In the genomic region with DNA sequence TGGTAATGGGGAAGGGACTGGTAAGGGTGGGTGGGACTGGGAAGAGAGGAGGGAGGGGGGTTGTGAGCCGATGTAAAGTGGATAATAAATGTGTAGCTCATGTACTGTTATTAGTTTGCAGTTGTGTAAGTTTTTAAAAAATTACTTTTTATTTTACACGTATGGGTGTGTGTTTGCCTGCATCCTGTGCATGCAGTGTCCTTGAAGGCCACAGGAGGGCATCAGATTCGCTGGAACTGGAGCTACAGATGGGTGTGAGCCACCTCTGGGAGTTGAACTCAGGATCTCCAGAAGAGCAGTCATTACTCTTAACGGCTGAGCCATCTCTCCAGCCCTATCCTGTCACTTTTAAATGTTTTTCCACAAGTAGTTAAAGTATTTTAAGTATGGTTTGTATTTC, we compare ENCODE assay signal across 10 mouse cellular contexts. TPM values are rescaled to one million over a fixed set of nuclear protein-coding genes. Genes with fewer than 3 reads are reported as not detected.
DNase-seq lines count a peak whose midpoint lies in the region; ATAC-seq and TF ChIP-seq lines count a peak whose summit lies in the region.
"Had no signal": no experiment of that assay in that cellular context is flagged by ENCODE, and none has a peak within 500 bp of the region (broad histone marks: within the 10 kb centered on the region; RNA-seq: fewer than 3 reads in every experiment).

No protein-coding gene starts in this region.

- H3K27me3 ChIP-seq in kidney, embryonic 15.5 days: no peaks in the 10 kb centered on the region
- H3K27me3 ChIP-seq in liver, postnatal 0 days (ENCODE audit: insufficient read depth, low read length): no peaks in the 10 kb centered on the region
- no peaks in the 10 kb centered on the region for H3K27me3 ChIP-seq in embryonic facial prominence, embryonic 10.5 days (replicated peaks; ENCODE audit: low read depth, poor library complexity, severe bottlenecking)
- H3K27me3 ChIP-seq: heart, embryonic 15.5 days; lung, embryonic 15.5 days had no signal

- peaks cover 23% of the 10 kb centered on the region for H3K4me1 ChIP-seq in kidney, embryonic 15.5 days
- peaks cover 29% of the 10 kb centered on the region for H3K4me1 ChIP-seq in liver, postnatal 0 days (ENCODE audit: insufficient read depth)
- H3K4me1 ChIP-seq in embryonic facial prominence, embryonic 10.5 days: peaks cover 30% of the 10 kb centered on the region

- peak; percentile 64 for TF ChIP-seq CTCF in liver, postnatal 0 days (IDR thresholded peaks at IDR 0.05; ENCODE audit: low read depth)

- H3K36me3 ChIP-seq in kidney, embryonic 15.5 days: peaks cover 8% of the 10 kb centered on the region; the same call in 1 of the 2 replicates
- no peaks in the 10 kb centered on the region for H3K36me3 ChIP-seq in liver, postnatal 0 days (replicated peaks; ENCODE audit: insufficient read depth, low read length)
- peaks cover 12% of the 10 kb centered on the region for H3K36me3 ChIP-seq in embryonic facial prominence, embryonic 10.5 days (replicated peaks)
- H3K36me3 ChIP-seq: heart, embryonic 15.5 days had no signal

- no peak for TF ChIP-seq EP300 in liver, postnatal 0 days (IDR thresholded peaks at IDR 0.05; ENCODE audit: low read depth)

- ATAC-seq in kidney, embryonic 15.5 days (replicated peaks; ENCODE audit: low FRiP score): no peak
- ATAC-seq in liver, postnatal 0 days: no peak

- no peak overlapping the region for H3K4me3 ChIP-seq in kidney, embryonic 15.5 days (replicated peaks)
- H3K4me3 ChIP-seq in liver, postnatal 0 days (ENCODE audit: low read depth, low read length): no peak overlapping the region
- no peak overlapping the region for H3K4me3 ChIP-seq in embryonic facial prominence, embryonic 10.5 days

- no peak overlapping the region for H3K27ac ChIP-seq in kidney, embryonic 15.5 days
- no peak overlapping the region for H3K27ac ChIP-seq in liver, postnatal 0 days (ENCODE audit: low read depth)
- no peak overlapping the region for H3K27ac ChIP-seq in embryonic facial prominence, embryonic 10.5 days (replicated peaks)
- H3K27ac ChIP-seq: heart, embryonic 15.5 days; lung, embryonic 15.5 days had no signal

- H3K9me3 ChIP-seq in kidney, embryonic 15.5 days (replicated peaks): 0 out of 2 replicates have a peak, but pooled peaks cover 5% of the 10 kb centered on the region
- H3K9me3 ChIP-seq in liver, postnatal 0 days (ENCODE audit: low read length): no peaks in the 10 kb centered on the region
- H3K9me3 ChIP-seq in embryonic facial prominence, embryonic 10.5 days: peaks cover 6% of the 10 kb centered on the region; the same call in 1 of the 2 replicates
- H3K9me3 ChIP-seq: heart, embryonic 15.5 days; lung, embryonic 15.5 days had no signal

- H3K4me2 ChIP-seq in kidney, embryonic 15.5 days: no peak overlapping the region
- H3K4me2 ChIP-seq in liver, postnatal 0 days (ENCODE audit: low read depth, low read length): no peak overlapping the region

- no peak overlapping the region for H3K9ac ChIP-seq in kidney, embryonic 15.5 days
- no peak overlapping the region for H3K9ac ChIP-seq in liver, postnatal 0 days (replicated peaks)

- peak; percentile 14 for DNase-seq in kidney, adult 11 months
- peak; percentile 71 for DNase-seq in A20 (ENCODE audit: low read depth, low spot score)
- peak; percentile 49 for DNase-seq in T-cell, adult 2 months (ENCODE audit: low spot score)
- DNase-seq in liver, postnatal 0 days: peak; percentile 32
- DNase-seq in thymus, postnatal 36 days: peak; percentile 58 to 64
- DNase-seq in embryonic facial prominence, embryonic 10.5 days (ENCODE audit: low spot score): no peak
- DNase-seq in ovary, adult 18-20 months (ENCODE audit: low spot score): no peak

- WGBS in kidney, embryonic 15.5 days: 84% methylated on average over 4 of the region's 4 CpGs
- 71% methylated on average over 4 of the region's 4 CpGs for WGBS in liver, postnatal 0 days (ENCODE audit: insufficient replicate concordance)
- WGBS in embryonic facial prominence, embryonic 10.5 days: 86% methylated on average over 4 of the region's 4 CpGs

RNA-seq across cellular contexts. Expression of gene Selenoi, which starts 1.5 kb away (rescaled TPM):
- 14.0 and 14.3 TPM in 2 replicates for polyA plus RNA-seq in kidney, embryonic 15.5 days (2015; fragmentation: Nextera tagmentation; extraction: Ambion mirVana)
- polyA plus RNA-seq in liver, postnatal 0 days (2015; fragmentation: Nextera tagmentation; extraction: Ambion mirVana): 9.3 and 9.8 TPM in 2 replicates
- polyA plus RNA-seq in embryonic facial prominence, embryonic 10.5 days (2016; fragmentation: Nextera tagmentation; extraction: Ambion mirVana): 21.0 and 21.7 TPM in 2 replicates

RNA-seq across cellular contexts. Expression of gene Adgrf3, which starts 25.4 kb away (rescaled TPM):
- polyA plus RNA-seq in kidney, embryonic 15.5 days (2015; fragmentation: Nextera tagmentation; extraction: Ambion mirVana): 0.17 and 0.26 TPM in 2 replicates
- not detected in 2 replicates for polyA plus RNA-seq in liver, postnatal 0 days (2015; fragmentation: Nextera tagmentation; extraction: Ambion mirVana)
- not detected in 2 replicates for polyA plus RNA-seq in embryonic facial prominence, embryonic 10.5 days (2016; fragmentation: Nextera tagmentation; extraction: Ambion mirVana)

RNA-seq across cellular contexts. Expression of gene Drc1, which starts 50.3 kb away (rescaled TPM):
- polyA plus RNA-seq in kidney, embryonic 15.5 days (2015; fragmentation: Nextera tagmentation; extraction: Ambion mirVana): 0.30 and 0.84 TPM in 2 replicates
- 0.31 and 0.44 TPM in 2 replicates for polyA plus RNA-seq in liver, postnatal 0 days (2015; fragmentation: Nextera tagmentation; extraction: Ambion mirVana)
- 0.22 and 0.25 TPM in 2 replicates for polyA plus RNA-seq in embryonic facial prominence, embryonic 10.5 days (2016; fragmentation: Nextera tagmentation; extraction: Ambion mirVana)

Comparison
In these comparisons a context has a peak if more than half of its experiments do, and no peak if none do; other contexts are left out.
1. DNase-seq: peak in kidney, adult 11 months (single experiment), A20 (single experiment), T-cell, adult 2 months (single experiment), liver, postnatal 0 days (single experiment) and thymus, postnatal 36 days (2 of 2); none in embryonic facial prominence, embryonic 10.5 days (single experiment) and ovary, adult 18-20 months (single experiment).